Mouse (Mus musculus) heart, postnatal 25 days (tissue): Measurements from ENCODE around the gene H2-M10.3. TPM values are rescaled to one million over a fixed set of nuclear protein-coding genes. Genes with fewer than 3 reads are reported as not detected.
"Not testable (repeated sequence)": the region's sequence is repeated elsewhere in the genome, so short reads cannot be mapped to it uniquely, and the experiment has no call there.

Source experiments
- DNase-seq: peaks from one replicate; pipeline ENCODE4 v3.0.0; 2022; ENCODE audit warnings: low spot score
- intact Hi-C: fragments of 180-260 bp; cut with DNase I; formaldehyde crosslinking; loops from one replicate; pipeline ENCODE4 v1.15.1; 2025
- total RNA-seq, 2 experiments: library from RNA; stranded (reverse); gene quantifications; 2 replicates each; pipeline ENCODE4 v1.2.3; 2021

The H2-M10.3 gene
- not detected for total RNA-seq

DNA sequence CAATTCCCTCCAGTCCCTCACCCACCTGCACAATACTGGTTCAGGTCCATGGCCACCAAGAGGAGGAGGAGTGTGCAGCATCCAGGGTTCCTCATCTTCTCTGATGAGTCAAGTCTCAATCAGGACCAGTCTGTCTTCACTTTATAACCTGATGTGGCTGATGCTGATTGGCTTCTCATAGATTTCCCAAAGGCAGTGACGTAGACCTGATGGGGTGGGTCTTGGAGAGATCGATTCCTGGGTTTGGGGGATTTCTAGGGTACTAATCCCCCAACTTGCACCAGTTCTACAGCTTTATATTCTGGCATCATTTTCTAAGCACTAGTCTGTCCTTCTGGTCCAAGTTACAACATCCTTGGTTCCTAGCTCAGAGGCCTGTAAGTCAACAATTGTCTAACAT, at the start of gene H2-M10.3:
Gene H2-M10.3 (minus strand): TSS at position 101 of the 400 bp plus-strand sequence.
- intact Hi-C loops = not testable (repeated sequence)

DNA sequence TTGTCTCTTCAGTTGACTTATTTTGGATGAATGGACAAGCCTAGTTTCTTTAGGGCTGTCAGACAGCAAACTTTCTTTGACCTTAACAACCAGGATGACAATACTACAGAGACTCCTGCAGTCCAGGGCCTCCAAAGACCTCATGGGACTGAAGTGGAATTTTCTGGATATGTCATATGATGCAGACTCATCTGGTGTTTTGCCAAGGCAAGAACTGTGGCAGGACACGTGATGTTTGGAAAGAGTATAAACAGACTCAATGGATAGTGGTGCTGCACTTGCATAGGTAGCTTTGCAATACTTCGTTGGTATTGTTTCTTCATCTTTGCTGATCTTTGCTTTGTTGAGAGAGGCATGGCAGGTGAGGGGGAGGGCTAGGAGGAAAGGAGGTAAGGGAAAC, 49.2 kb upstream of the H2-M10.3 start:
- DNase-seq = no peak

More for the DNA sequence above, at the start of gene H2-M10.3:
- not testable (repeated sequence) for DNase-seq

DNA sequence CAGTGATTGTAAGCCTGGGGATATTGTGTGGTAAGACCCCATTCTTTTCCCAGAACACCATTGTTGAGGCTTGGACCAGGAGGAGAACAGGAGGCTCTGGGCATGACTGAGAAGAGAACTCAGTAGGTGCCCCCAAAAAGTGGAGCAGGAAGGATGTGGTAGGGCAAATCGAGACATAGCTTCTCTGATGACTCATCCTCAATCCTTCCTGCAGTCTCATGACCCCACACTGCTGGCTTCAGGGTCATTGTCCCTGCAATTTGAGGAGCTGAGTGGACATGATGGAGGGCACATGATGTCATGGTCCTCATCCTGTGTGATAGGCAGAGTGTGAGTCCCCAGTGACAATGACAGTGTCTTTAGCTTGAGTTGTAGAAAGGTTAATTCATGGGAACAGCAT, 47.2 kb upstream of the H2-M10.3 start:
- no peak for DNase-seq
- intact Hi-C loops = no loop called here

More for the DNA sequence above, 49.2 kb upstream of the H2-M10.3 start:
- intact Hi-C loops = no loop called here

DNA sequence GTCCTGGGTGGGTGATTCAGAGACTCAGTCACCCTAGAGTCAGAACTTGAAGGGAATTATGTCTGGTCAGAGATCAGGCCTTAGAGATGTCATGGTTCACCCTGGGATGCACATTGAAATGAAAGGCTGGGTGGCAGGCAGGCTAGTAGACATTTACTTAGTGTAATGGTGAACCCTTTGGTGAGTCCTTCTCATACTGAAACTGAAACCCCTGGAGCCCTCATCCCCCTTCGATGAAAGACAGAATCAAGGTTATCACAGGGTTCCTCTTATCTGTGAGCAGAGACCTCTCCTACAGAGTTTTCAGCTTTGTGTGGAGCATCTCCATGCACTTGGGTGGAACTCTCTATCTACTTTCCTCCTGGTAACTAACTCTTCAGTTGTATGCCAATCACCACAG, 46.1 kb upstream of the H2-M10.3 start:
- intact Hi-C loops = no loop called here
- no peak for DNase-seq

DNA sequence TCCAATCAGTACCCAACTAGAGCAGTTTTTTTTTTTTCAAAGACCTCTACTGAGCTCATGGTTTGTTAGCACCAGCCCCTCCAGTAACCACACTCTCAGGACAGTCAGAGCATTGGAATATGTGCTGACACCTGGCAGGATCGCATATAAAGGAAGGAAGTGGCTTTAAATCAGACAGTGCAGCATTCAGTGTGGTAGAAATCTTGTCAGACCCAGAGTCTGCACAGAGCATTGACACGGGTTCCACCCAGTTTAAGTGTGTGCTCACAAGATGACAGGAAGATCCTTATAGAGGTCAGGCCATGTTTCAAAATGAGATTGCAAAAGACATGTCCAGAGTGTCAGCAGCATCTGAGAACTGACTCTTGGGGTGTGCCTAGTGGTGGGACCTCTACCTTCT, 21.7 kb upstream of the H2-M10.3 start:
- intact Hi-C loops = no loop called here
- DNase-seq = no peak

DNA sequence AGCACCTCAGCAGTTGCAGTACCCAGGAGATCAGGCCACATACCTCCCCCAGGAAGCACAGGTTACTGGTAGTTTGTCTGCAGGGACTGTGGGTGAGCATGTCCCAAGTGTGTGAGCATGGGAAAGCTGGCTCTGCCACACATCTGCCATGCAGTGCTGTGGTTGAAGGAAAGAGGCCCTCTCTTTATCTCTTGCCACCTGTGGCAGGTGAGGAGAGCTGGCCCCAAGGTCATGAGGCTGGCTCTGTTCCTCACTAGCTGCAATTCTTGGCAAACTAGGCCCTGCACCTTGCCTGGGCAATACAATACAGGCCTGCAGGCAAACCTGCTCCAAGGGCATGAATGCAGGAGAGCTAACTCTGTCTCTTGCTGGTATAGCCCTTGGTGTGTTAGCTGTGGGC, 5.8 kb downstream of the H2-M10.3 start:
- intact Hi-C loops = loop anchor here (1.0 kb wide), 1 partner anchor 450 kb away; the partner anchor contains the start of gene H2-M10.6
- DNase-seq = not testable (repeated sequence)

DNA sequence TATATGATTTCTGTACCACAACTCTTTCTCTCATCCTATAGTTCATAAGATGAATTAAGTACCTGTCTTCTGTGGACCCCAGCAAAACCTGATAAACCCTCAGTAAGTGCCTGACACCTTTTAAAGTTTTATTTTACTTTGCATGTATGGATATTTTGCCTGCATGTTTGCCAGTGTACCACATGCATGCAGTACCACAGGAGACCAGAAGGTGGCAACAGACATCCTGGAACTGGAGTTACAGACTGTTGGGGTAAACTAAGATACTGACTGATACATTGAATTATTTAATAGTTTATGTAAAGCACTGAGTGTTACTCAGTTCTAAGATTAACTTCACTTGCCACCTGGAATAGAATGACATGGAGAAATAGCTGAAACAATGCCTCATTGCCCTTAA, 10.7 kb downstream of the H2-M10.3 start:
- DNase-seq, intact Hi-C loops: not testable (repeated sequence)

DNA sequence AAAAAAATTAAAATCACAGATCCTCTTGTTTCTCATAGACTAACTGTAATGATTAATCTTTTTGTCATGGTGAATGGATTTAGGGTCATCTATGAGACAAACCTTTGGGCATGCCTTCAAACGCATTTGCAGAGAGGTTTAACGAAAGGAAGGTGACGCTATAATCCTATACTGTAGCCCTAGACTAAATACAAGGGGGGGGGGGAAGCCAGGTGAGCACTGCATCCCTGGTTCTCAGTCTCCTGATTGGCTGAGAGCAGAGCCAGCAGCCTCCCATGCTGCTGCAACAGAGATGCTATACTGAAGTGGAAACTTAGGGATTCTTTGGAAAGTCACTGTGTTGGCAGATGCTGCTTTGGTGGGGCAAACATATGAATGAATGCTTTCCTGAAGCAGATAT, 12.5 kb downstream of the H2-M10.3 start:
- DNase-seq = no peak
- intact Hi-C loops = loop anchor here (1.0 kb wide), 1 partner anchor 63 kb away; no protein-coding TSS in a partner anchor

DNA sequence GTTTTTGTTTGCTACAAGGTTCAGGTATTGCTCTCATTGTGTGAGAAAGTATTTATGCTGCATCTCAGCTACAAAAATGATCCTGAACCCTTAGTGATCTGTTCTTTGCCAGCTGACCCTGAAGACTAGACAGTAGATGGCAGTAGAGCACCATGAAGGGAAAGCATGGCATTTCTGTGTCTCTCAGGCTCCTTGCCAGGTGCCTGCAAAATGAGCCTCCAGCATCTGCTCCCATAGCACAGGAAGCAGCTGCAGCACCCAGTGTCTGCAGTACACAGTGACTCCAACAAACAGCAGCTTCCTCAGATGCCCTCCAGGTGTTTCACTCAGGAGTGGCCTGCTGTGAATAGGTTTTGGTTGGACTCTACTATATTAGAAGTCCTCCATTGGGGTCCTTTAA, 12.9 kb downstream of the H2-M10.3 start:
- intact Hi-C loops, DNase-seq: not testable (repeated sequence)

DNA sequence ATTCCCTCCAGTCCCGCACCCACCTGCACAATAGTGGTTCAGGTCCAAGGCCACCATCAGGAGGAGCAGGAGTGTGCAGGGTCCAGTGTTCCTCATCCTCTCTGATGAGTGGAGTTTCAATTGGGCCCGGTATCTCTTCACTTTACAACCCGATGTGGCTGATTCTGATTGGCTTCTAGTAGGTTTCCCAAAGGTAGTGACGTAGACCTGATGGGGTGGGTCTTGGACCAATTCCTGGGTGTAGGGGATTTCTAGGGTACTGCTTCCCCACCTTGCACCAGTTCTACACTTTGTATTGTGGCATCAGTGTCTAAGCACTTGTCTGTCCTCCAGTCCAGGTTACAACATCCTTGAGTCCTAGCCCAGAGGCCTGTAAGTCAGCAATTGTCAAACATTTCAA, 42.2 kb downstream of the H2-M10.3 start, which contains the start of gene H2-M10.1:
Gene H2-M10.1 (minus strand): TSS at position 101 of the 400 bp plus-strand sequence.
- intact Hi-C loops = no loop called here

DNA sequence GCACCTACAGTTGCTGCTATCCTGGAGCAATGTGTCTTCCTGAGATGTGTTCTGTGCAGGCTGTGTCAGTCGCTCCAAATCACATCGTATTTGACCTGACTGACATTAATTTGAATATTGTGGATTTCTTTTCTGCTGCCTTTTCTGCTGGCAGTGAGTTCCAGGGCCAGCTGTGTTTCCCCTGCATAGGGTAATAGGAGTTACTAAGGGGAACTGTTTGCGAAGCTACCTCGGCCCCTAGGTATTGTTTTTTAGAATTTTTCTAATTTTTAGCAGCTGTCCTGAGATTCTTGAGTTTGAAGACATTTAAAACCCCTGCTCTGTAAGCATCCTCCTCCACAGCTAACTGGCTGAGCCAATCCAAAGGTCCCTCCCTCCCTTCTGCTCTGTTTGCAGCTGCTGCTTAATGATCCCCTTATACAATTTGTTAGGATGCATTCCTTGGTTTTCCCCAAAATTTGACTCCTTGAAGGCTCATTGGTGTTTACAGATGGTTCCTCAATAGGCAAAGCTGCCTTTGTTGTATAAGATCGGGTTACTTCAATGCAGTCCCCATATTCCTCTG, 52.4 kb downstream of the H2-M10.3 start:
- DNase-seq = no peak
- intact Hi-C loops = no loop called here

More for the DNA sequence above, 42.2 kb downstream of the H2-M10.3 start, which contains the start of gene H2-M10.1:
- no peak for DNase-seq

DNA sequence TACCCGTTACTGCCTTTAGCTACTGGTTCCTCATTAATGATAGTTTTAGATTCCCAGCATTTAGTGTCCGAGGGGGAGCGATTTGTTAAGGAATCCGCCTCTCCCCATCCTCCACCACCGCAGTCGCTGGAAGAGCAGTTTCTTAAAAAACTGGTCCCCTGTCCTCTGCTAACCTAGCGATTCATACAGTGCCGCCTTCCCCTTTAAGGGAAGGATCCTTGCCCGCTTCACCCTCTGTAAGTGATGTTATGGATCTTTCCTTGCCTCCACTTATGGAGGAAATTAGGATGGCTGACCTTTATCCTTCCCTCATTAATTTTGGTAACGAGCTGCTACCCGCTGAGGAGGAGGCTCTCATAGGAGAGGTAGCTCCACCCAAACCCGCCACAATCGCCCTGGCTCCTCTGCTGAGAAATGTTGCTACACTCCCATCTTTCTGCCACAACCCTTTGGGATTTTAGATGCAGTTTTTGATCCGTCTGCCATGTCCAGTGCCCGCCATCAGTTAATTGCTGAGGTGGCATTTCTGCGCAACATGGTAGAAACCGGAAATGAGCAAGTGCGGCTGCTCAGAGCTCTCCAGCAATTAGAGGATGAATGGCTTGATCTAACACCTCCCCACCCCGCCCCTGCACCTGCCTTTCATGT, 53.1 kb downstream of the H2-M10.3 start:
- intact Hi-C loops = no loop called here
- DNase-seq = no peak

Other genes starting within 250 kb of the H2-M10.3 start
- gene Gm19684, start 246.7 kb downstream of the H2-M10.3 start, total RNA-seq = not detected
- not detected for gene Gm7030, start 239.0 kb downstream of the H2-M10.3 start, total RNA-seq
- not detected for gene Gm8909, start 199.9 kb downstream of the H2-M10.3 start, total RNA-seq
- not detected for gene H2-T3, start 178.1 kb downstream of the H2-M10.3 start, total RNA-seq
- gene Rpp21, start 110.3 kb downstream of the H2-M10.3 start, total RNA-seq = 10 to 100 TPM; 35.9 to 36.8 TPM
- gene Trim39, start 96.2 kb downstream of the H2-M10.3 start, total RNA-seq = 1 to 10 TPM; 5.7 to 7.0 TPM
- gene H2-M10.2, start 81.9 kb downstream of the H2-M10.3 start, total RNA-seq = not detected
- gene H2-M10.1, start 42.3 kb downstream of the H2-M10.3 start, total RNA-seq = not detected
- not detected for gene H2-M10.4, start 93.9 kb upstream of the H2-M10.3 start, total RNA-seq
- gene H2-M11, start 178.7 kb upstream of the H2-M10.3 start, total RNA-seq = not detected